Mouse (Mus musculus): ENCODE measurements around the gene Ier3.

Gene Ier3

DNA sequence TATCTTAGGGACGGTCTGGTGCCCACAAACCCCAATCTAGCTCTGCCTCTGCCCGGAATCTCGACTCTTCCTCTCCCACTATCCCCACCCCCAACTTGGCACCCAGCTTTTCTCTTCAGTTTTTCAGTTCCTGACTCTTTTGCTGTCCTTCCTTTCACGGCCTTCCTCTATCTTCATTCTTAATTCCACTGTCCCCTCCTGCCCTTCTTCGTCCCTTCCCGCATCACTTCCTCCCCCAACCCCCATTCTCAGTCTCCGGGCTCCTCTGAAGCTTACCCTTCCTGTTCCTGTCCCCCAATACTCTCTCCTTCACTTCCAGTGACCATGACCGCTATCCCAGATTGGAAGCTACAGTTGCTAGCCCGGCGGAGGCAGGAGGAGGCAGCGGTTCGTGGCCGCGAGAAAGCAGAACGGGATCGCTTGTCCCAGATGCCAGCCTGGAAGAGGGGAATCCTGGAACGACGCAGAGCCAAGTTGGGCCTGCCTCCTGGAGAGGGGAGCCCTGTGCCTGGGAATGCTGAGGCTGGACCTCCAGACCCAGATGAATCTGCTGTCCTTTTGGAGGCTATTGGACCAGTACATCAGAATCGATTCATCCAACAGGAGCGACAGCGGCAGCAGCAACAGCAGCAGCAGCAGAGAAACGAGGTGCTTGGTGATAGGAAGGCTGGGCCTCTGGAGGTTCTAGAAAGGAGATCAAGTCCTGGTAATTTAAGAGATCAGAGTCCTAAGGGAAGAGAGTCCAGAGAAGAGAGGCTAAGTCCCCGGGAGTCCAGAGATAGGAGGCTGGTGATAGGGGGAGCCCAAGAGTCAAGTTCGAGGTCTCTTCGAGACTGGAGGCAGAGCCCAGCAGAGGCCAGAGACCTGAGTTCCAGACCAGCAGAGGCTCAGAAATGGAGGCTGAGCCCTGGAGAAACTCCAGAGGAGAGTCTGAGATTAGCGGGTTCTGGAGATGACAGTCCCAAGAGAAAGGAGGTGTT lies 45.7 kb downstream of the Ier3 start:
- DNase-seq (ENCODE audit: low spot score), result no peak

DNA sequence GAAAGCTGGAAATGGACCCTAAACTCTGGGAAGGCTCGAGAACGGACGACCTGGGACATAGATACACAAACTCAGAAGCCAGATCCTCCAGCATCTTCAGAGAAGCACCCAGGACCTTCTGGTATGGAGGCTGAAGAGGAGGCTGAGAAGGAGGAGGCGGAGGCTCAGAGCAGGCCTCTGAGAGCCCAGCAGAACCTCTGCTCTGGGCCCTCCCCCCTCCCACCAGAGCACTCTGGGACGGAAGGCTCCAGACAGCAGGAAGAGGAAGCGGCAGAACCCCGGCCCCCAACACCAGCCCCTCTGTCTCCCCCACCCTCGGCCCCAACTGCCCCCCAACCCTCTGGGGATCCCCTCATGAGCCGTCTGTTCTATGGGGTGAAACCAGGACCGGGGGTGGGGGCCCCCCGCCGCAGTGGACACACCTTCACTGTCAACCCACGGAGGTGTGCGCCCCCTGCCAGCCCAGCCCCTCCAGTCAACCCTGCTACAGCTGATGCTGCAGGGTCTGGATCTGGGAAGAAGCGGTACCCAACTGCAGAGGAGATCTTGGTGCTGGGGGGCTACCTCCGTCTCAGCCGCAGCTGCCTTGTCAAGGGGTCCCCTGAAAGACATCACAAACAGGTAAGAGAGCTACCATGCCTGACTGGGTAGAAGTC lies 46.8 kb downstream of the Ier3 start:
- no peak for DNase-seq (ENCODE audit: low spot score)

DNA sequence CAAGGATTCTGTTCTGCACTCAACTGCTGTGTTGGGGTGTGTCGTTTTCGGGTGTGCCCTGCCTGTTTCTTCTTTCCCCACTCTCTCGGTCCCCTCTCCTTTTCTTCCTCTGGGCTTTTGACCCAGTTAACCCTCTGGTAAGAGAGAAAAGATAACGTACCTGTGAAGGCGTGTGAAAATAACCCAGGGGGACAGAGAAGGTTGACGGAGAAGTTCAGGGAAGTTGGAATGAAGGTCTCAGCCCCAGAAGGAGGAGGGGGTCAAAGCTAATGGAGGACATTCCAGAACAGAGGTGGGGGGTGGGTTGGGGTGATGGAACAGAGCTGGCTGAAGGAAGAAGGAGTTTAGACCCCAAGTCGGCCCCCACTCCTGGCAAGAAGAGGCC lies 47.5 kb downstream of the Ier3 start:
- DNase-seq (ENCODE audit: low spot score), result no peak

DNA sequence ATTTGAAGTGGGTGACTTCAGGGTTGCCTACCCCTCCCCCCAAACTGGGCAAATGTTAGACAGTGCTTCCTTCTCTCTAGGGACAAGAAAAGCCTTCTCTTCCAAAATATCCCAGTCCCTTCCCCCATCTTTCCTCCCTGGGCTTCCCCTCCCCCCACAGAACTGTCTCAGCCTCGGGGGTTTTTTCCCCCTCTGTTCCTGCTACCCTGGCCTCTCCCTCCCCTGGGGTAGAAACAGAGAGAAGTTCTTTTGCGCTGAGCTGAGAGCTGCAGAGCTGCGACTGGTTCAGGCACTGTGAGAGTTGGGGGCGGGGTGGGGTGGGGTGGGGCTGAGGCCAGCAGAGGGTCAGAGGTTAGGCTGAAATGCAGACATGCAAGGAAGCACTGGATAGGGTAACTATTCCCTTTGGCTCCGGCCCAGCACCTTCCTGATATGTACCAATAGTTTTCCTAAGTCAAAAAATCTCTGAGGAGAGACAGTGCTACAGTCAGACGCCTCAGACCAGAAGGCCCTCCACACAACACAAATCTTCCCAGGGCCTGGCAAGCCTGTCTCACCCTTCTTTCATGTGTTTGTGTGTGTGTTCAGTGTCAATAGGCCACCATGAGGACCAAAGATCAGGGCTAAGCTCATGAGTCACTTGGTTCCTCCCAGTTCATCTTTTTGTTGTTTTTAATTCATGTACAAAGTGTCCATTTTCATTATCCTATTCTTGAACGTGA lies 48.0 kb downstream of the Ier3 start:
- no peak for DNase-seq (ENCODE audit: low spot score)

DNA sequence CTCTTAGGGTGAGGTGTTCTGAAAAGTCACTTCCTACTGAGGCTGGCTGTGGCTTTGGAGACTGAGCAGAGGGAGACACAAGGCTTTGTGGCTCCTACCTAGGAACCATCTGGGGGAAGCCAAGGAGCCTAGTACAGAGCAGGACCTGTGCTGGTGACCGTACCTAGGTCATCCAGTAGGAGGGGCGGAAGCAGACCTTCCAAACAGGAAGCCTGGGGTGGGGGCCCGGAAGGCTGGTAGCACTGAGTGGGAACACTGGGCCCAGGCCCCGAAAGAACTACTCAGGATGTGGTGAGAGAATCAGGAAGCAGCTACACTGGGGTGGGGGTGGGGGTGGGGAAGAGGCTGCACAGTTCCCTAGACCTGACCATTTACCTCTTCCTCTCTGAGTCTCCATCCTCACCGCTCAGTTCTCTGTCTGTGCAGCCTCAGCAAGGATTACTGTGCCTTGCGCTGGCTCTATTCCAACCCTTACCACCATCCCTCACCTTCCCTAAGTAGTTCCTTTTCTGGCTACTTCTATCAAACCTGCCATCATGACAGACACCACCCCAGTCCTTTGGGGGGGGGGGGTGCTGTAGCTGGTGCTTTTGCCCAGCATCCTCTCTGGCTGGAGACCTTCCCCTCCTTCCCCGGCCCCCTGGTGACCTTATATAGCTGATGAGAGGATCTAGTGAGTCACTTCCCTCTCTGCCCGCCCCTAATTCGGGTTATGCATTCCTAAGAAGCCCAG lies 48.8 kb downstream of the Ier3 start:
- DNase-seq (ENCODE audit: low spot score), result no peak

DNA sequence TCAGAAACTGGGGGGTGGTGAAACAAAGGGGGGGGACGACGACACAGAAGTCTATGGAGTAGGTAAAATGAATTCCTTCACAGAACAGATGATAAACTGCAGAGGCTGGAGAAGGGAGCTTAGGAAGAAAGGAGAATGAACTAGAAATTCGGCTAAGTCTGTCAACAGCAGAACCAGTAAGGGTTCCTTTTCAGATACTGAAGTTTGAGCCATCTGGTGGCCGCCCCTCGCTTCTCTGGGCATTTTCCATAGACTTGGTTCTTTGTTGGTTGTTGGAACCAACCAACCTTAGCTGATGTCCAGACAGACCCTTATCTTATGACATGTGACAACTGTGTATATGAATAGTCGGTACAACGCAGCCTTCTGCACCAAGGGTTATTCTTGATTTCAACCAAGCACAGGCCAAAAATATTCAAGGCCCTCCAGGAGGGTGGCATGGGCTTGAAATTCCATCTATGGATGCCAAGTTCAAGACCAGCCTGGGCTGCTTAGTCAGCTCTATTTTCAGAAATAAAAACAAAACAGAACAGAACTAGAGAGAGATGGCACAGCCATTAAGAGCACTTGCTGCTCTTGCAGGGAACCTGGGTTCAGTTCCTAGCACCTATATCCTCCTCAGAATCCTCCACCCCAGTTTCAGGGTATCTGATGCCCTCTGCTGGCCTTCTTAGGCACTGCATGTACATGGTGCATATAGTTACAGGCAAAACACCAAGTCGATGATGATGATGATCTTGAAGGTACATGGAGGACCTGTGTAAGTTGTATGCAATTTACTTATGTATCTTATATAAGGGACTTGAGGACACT lies 49.6 kb downstream of the Ier3 start:
- DNase-seq (ENCODE audit: low spot score), result no peak
